Mouse (Mus musculus) right cerebral cortex, postnatal 25 days (tissue): ENCODE results near the gene Egfl6.
A peak's percentile ranks its signal among the peaks of the same experiment; 100 is the strongest.
"Not testable (repeated sequence)": the region's sequence is repeated elsewhere in the genome, so short reads cannot be mapped to it uniquely, and the experiment has no call there.

ENCODE experiments used
- DNase-seq: peaks from one replicate; pipeline ENCODE4 v3.0.0; 2022

Egfl6 gene

DNA sequence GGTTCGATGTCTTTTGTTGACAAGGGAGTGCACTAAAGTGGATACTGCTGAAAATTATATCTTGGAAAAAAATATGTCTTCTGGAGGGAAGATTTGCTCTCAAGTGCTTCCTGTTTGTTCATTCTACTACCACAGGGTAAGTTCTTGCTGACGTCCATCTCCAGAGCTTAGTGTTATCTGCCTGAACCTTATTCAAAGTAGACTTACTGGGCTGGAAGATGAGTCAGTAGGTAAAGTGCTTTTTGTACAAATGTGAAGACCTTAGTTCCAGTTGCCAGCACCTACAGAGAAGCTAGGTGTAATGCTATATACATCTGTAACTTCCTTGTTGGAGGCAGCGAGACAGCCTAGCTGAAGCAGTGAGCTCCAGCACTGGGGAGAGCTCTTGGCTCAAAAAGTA, 69.6 kb downstream of the Egfl6 start:
- DNase-seq = no peak

DNA sequence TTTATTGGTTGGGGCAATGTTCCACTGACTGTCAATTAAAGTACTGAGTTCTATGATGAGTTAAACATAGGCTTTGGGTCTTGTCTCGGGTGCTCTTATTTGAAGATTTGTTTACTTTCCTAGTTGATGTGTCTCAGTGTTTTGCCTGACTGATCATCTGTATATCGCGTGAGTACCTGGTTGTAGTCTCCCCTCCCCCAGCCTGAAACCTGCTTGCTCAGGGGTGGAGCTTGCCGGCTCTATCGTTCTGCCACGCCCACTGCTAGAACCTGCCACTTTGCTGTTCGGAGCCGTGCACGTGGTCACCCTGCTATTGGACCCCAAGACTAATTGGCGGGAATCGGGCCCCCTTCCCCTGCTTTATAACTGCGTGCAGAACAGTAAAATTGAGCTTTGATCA, 71.5 kb downstream of the Egfl6 start:
- DNase-seq = not testable (repeated sequence)

DNA sequence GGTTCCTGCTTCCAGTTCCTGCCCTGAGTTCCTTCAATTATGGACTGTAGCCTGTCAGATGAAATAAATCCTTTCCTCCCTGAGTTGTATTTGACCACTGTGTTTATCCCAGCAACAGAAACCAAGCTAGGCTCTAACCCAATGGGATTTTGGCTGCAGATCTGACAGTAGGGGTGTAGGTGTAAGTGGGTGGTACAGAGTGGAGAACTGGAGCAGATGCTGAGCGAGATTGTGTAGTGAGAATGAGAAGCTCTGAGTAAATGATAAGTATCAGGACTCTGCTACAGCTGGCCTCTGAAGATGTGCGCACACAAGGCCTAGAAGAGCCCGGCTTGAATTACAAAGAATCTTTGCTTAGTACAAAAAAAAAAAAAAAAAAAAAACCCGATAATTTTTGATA, 73.4 kb downstream of the Egfl6 start:
- DNase-seq = no peak

DNA sequence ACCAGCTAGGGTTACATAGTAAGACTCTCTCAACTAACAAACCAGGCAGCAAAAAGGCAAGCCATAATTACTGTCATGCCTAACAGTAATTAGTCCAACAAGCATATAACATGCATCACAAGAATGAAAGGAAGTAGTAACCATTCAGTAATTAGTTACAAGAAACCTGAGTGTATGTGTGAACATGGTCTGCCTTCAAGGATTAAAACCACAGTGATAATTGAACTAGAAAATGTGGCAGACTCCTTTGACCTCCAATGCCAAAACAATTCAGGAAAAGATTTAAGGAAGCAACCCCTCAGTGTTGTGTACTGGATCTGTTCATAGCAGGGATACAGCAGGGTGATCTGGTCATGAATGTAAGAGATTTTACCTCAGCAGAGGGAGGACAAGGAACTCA, 74.4 kb downstream of the Egfl6 start:
- DNase-seq = no peak

DNA sequence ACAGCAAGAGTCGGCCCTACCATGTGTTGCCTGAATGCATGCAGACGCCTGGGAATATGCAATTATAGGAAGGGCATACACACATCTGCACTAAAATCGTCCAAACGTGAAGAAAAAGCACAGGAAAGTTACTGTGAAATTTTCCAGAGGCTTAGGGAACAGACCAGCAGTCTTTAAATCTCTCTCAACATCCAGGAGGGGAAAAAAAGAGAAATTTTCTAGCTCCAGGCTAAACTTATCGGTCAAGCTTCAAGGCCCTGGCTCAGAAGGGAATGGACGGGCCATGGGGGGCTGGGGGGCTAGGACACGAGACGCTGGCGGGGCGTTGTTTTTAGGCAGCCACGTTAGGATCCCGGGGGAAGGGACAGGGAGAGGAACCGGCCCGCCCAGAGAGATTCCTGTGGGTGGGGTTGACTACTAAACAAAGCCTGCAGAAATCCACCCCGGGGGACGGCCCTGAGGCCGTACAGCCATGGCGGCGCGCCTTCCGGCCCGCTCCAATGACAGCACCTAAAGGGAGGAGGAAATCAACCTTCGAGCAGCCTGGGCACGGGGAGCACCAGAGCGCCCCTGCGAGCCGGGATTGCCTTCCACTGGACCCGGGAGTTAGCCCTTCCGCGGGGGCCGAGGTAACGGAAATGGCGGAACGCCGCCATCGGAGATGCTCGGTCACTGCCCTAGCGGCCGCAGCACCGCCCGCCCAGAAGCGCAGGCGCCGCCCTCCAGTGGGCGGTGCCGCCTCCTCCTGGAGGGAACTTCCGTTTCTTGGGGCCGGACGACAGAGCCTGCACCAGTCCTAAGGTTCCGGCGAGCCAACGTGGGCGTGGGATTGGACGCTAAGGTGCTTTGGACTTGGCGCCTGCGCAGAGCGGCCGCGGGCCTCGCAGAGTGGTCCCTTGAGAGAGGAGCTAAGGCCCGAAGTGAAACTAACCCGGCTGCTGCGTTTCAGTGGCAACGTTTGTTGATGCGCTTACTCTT, 75.5 kb downstream of the Egfl6 start:
- DNase-seq = peak; percentile 89

DNA sequence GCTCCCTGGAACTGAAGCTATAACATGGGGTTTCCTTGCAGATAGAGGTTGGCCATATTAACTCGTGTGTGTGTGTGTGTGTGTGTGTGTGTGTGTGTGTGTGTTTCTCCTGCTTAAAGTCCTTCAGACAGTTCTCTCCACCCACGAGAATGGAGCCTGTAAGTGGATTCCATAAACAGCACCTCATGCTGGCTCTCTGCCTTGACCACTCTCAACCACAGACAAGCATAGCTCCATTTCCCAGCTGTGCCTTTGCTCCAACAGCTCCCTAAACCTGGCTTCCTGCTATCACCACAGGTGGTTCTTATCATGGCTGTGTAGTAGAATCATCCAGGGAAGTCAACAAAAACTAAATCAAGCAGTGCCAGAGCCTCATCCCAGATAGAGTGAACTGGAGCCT, 81.1 kb downstream of the Egfl6 start:
- no peak for DNase-seq

DNA sequence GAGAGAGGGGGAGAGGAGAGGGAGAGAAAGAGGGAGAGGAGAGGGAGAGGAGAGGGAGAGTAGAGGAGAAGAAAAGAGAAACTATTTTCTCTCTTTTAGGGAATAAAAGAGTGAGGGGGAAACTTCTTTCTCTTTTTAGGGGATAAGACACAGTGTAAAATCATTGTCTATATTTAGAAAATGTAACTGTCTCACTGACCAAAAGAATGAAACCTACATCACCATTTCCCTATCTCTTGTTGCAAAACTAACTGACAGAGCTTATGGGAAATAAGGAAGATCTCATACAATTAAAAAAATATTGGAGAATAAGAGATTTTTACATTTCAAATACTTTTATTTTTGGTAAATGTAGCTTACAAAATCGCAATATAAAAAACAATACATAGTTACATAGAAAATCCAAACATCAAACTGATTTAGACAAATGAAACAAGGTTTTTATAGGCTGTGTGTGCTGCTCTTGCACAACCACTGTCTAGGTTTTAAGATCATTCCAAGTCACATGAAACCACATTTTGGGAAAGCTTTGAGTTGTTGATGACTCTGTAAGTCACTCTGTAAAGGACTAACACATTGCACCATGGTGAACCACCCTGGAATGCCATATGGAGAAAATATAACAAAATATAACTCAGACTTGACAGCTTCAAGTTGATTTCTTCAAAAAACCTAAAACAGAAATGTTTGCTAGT, 85.9 kb downstream of the Egfl6 start:
- DNase-seq = no peak

DNA sequence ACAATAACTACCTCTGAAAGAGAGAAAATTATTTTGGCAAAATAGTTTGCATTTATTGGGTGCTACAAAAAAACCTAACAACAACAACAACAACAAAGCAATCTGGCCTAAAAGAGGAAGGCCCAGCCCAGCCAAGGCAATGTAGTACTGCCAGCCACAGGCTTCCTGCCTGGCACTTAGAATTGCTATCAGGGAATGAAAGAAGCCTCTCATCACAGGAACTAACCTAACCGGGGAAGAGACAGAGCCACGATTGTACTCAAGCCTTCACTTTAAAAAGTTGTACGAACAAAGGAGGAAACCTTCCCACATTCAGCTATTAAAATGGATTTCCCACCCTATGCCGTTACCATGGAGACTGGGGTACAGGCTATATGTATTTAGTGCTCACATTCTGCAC, 87.7 kb downstream of the Egfl6 start:
- DNase-seq = no peak

DNA sequence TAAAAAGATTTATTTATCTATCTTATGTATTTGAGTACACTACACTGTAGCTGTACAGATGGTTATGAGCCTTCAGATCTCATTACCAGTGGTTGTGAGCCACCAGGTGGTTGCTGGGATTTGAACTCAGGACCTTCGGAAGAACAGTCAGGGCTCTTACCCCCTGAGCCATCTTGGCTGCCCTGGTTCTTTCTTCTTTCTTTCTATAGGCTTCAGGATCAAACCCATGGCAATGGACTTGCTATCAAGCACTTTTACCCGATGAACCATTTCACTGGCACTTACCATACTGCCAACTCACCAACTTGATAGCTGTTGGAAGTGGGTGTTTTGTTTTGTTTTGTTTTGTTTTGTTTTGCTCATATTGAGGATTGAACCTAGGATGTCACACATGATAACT, 90.5 kb downstream of the Egfl6 start:
- DNase-seq = no peak

DNA sequence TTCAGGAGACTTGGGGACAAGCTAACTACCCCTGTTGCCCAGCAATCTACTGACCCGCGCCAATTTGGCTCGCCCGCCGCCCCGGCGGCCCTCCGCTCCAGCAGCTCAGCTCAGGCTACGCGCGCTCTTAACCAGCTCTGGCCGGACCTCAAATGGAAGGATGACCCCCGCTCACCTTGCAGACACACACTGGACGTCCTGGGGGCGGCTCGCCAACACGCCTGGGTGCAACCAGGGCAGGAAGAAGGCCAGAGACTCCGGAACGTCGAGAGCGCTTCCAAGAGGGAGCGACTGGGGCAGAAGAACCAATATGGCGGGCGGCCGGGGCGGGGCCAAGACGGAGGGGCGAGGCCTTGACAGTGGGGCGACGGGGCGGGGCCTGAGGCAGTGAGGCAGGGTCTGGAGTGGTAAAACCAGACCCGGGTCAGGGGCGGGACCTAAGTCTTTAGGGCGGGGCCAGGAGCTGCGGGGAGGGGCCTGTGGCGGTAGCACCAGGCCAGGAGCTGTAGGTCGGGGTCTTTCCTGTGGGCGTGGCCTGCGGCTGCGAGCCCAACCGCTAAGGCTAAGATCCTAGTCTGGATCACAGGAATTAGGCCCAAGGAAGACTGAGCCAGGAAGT, 106.0 kb downstream of the Egfl6 start, which contains the start of gene Rab9:
TSS of gene Rab9 (minus strand) at position 503 of the 619 bp plus-strand sequence.
- DNase-seq = peak; percentile 87

DNA sequence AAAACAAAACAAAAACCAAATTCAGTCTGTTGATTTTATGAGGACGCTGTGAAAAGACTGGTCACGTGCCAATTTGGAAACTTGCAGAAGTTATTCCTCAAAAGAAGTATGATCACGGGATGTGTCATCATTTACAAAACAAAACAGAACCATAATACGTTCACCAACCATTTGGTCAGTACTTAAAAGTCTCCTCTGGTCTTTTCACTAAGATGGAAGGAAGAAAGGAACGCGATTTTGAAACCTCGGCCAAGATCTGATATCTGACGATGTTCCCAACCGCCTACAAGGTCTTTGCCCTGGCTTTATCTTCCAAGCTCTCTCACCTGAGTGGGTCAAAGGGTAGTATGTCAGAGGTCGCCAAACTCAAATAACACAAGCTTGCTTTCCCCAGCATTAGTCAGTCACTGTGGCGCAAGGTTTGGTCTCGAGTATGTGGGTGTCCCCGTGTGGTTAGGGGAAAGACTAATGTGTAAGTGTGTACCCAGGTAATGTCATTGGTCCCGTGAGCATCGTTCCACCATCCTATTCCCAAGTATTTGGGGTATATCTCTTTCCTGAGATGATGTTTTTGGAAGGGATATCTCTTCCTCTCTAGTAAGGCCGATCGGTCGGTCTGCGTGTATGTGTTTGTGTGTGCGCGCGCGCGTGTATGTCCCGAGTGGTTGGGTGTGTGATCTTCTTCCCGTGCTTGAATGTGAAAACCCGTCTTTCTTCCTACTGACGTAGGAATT, 106.7 kb downstream of the Egfl6 start:
- no peak for DNase-seq

DNA sequence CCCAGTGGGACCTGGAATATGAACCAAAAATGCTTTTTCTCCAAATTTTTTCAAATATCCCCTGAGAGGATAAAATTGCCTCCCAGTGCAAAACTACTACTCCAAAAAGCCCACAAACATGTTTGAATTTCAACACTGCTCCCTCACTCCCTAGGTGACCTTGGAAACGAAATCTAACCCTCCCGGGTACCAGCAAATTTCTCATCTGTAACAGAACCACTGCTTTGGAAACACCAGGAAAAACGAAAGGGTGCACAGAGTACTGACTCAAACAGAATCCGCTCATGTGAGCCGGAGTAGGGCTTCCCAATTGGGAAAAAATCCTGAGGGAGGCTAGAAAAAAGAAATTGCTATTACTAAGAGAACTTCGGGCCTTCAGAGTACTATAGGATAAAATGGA, 108.1 kb downstream of the Egfl6 start:
- no peak for DNase-seq
